Mouse (Mus musculus) spleen, embryonic (tissue): ENCODE data around the gene Rusc2.

ENCODE experiments used
- CTCF ChIA-PET: fragments of 350-600 bp; sonication (Branson Sonifier 250); formaldehyde crosslinking; loops from one replicate; lab custom pipeline; 2022; lab: Charles Lee

The Rusc2 gene

GRCm38 (mm10) chr4:43384541-43384940 lies 2.8 kb downstream of the Rusc2 start:
- CTCF ChIA-PET, result no interaction called here

GRCm38 (mm10) chr4:43386932-43387331 lies 5.2 kb downstream of the Rusc2 start:
- CTCF ChIA-PET, result no interaction called here

DNA sequence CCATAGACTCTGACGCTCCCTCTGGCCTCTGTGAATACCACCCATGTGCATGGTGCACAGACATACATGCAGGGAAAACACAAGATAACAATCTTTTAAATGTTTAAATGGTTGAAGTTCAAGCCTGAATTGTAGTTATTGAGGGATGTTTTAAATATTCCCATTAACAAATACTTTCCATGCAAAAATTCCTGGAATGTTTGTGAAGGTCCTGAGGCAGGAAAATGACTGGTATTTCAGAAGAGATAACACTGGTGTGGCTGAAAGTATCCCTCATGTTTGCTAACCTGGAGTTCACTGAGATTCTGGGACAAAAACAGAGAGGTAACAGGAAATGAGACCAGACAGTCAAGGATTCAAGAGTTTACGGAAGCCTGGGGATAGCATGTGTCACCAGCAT lies 7.6 kb downstream of the Rusc2 start:
- CTCF ChIA-PET, result no interaction called here

DNA sequence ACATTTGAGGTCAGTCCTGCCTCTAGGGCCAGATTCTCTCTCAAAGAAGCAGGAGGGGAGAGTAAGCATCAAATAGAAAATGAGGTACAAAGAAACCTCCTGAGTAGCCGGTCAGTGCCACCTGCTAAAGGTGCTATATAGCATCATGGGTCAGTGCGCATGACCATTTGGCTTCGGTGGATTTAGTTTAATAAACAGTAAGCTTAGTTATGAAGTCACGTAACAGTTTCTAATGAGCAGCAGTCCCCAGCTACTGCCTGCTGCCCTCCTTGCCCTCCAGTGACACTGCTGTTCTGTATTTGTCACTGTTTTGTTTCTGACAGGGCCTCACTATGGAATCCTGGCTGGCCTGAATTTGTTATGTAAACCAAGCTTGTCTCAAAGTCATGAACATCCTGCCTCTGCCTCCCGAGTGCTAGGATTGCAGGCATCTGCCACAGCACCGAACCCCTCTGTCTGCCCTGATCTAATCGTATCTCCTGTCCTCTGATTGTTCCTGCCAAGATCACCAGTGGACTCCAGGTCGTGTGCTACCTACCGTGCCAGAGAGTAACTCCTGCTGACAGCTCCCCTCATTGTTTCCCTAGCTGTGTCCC lies 8.2 kb downstream of the Rusc2 start:
- CTCF ChIA-PET, result no interaction called here

DNA sequence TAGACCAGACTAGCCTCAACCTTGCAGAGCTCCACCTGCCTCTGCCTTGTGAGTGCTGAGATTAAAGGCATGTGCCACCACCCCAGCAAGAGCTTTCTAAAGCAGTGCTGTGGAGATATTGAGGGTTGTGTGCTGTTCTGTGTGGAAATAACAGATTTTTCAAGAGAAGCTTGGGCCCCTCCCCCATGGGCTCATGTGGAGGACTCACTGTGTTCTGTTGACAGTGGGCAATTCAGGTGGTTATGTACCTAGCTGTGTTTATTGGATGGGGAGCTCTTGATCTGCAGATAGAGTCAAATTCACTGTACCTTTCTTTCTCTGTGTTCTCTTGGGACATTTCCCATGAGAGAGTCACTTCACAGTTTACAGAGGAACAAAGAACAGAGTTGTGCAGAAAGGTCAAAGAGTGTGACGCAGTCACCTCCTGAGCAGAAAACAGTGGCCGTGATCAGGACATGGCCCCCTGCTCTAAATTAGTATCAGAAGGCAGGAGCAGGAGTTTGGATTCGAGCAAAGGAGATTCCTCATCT lies 9.8 kb downstream of the Rusc2 start:
- CTCF ChIA-PET, result no interaction called here

DNA sequence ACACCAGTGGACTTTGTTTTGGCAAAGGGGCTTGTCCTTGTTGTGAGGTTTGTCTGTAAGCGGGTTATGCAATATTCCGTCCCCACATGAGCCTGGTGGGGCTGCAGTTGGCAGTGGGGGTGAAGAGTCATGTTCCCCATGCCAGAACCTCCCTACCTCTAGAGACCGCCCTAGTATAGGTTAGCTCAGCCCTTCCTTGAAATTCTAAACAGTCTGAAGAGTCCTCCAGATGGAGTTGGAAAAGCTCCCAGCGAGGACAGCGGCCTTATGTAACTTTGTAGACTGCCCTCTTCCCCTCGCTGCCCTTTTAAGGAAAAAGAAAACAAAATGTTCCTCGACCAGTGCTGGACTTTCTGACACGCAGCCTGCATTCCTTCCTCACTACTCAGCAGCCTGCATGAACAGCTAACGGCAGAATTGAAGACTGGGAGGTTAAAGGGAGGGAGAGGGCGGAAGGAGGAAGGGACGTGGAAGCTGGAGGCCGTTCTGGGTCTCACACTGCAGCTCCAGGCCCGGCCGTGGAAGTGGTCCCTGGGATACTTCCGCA lies 12.6 kb downstream of the Rusc2 start:
- CTCF ChIA-PET, result no interaction called here

- CTCF ChIA-PET, result no interaction called here
Measured at GRCm38 (mm10) chr4:43395147-43395546, 13.4 kb downstream of the Rusc2 start.

DNA sequence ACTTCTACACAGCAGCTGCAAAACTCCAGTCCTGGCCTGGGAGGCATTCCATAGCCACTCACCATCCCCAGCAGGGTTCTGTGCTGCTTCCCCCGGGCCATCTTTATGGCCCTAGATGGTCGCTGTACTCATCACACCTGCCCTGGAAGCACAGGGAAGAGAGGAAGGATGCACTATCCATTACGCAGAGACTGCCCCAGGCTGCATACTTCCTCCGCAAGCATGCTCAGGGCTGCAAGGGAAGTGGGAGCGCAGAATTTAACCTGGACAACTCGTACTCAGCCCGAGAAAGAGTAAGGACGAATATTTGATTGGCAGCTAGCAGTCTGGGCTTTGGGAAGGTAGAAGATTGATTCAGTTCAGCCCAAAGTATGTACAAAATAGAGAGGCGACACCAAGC lies 14.1 kb downstream of the Rusc2 start:
- CTCF ChIA-PET, result no interaction called here

- CTCF ChIA-PET, result no interaction called here
Measured at GRCm38 (mm10) chr4:43396381-43396780, 14.6 kb downstream of the Rusc2 start.

DNA sequence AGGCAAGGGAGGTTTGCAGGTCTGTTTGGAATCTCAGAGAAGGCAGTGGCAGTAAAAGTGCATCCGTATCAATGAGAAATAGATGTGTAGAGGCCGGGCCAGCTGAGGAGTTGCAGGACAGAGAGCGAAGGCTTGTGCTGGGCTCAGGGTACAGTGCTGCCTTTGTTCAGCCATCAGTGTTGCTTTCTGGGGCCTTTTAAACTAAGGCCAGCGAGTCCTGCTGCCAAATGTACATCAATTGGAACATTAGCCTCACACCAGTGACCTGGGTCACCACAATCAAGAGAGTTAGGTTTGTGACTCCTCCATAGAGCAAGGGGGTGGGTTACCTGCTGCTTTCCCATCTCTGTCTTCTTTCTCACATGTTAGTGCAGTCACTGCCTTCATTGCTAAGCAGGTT lies 16.2 kb downstream of the Rusc2 start:
- CTCF ChIA-PET, result no interaction called here

- CTCF ChIA-PET, result no interaction called here
Measured at GRCm38 (mm10) chr4:43398829-43399331, 17.1 kb downstream of the Rusc2 start.

DNA sequence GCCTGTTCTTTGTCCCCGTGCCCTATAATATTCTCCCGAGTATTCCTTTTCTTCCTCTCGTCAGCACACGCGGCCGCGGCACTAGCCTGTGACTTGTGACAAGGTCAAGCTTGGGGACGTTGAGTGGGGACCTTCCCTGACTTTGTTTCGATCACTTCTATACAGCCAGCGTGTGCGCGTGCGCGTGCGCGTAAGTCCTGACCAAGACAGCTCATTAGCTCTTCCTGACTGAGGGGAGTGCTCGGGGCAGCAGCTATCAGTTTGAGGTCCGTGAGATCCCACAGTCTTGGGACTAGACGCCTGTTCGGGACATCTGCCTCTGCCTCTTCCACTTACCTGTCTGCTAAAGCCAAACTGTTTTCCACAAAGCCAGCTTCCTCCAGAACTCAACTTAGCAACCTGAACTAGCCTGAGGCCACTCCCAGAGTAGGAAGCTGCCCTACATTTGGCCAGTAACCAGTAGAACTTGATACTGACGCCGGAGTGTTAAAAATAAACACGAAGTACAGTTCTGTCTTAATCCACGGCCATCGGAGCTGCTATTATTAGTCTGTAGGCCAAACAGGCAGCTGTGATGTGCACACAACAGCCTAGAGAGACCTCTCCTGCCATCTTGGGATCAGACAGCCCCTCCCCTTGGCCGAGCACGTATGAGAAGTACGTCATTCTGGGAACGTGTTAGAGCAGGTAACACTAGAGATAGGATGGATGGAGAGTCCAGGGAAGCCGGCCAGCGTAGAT lies 17.8 kb downstream of the Rusc2 start:
- CTCF ChIA-PET, result no interaction called here

DNA sequence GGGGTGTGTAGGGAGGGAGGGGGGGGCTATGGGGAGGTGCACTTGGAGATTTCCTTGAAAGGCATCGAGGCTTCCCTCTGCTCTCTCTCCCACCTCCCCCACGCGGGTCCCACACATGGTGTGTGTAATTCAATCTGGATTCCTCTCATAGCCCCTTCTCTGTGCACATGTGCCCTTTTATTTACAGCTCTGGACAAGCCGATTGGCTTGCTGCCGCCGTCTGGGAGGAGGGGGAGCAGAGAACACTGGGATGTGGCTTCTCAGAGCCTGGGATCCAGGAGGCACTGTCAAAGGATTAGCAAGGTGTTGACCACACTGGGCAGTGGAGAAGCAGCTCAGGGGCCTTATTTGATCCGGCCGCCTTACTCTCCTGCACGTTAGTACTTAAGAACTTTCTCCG lies 19.2 kb downstream of the Rusc2 start:
- CTCF ChIA-PET, result no interaction called here

- CTCF ChIA-PET, result no interaction called here
Measured at GRCm38 (mm10) chr4:43401486-43401885, 19.7 kb downstream of the Rusc2 start.

DNA sequence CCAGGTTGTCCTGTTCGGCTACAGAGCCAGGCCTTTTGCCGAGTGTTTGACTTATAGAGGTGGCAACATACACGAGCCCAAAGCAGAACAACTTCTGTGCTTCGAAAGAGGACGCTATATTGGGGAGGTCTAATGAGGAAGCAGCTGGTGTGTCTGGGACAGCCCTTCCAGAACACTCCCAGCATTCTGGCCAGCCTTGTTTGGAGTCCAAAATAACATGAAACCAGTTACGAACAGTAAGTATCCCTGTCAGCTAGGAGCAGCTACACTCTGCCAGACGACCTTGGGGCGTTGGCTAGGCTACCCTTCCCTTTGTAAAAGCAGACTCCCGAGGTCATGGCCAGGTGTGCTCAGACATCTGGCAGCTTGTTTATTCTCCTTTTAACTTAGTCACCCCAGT lies 20.4 kb downstream of the Rusc2 start:
- CTCF ChIA-PET, result no interaction called here

- CTCF ChIA-PET, result no interaction called here
Measured at GRCm38 (mm10) chr4:43404697-43405096, 22.9 kb downstream of the Rusc2 start.

DNA sequence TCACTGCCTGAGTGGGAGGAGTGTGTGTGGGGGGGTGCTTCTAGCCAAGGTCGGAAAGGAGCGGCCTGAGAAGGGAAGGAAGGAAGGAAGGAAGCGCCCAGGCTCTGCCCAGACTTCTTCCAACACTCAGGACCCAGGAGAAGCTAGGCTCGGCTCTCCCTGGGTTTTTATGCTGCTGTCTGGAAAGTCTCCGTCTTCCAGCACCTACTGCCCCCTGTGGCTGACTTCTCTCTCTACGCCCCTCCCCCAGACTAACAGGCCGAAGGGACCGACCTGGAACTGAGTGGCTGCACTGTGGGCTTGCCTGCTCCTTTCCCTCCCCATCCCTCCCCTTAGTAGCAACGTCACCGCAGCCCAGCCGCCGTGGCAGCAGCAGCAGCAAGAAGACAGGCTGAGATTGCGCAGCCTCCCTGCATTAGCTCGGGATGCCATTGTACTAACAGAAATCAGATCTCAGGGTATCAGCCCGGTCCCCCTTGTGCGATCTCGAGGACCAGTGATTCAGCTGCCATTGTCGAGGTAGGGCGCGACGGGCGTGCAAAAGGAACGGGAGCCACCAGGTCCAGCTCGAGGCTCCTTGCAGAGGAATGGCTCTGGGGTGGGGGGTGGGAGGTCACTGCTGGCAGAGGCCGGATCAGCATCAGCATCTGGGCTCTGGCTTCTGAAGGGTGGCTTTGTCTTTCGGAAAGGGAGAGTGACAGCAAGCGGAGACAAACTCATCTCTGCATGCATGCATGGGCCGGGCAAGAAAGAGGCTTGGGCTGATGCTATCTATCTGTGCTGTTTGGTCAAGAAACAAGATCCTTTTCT lies 24.6 kb downstream of the Rusc2 start:
- CTCF ChIA-PET, result no interaction called here

- CTCF ChIA-PET, result no interaction called here
Measured at GRCm38 (mm10) chr4:43407071-43407920, 25.5 kb downstream of the Rusc2 start.

- CTCF ChIA-PET, result no interaction called here
Measured at GRCm38 (mm10) chr4:43414761-43415160, 33.0 kb downstream of the Rusc2 start.

DNA sequence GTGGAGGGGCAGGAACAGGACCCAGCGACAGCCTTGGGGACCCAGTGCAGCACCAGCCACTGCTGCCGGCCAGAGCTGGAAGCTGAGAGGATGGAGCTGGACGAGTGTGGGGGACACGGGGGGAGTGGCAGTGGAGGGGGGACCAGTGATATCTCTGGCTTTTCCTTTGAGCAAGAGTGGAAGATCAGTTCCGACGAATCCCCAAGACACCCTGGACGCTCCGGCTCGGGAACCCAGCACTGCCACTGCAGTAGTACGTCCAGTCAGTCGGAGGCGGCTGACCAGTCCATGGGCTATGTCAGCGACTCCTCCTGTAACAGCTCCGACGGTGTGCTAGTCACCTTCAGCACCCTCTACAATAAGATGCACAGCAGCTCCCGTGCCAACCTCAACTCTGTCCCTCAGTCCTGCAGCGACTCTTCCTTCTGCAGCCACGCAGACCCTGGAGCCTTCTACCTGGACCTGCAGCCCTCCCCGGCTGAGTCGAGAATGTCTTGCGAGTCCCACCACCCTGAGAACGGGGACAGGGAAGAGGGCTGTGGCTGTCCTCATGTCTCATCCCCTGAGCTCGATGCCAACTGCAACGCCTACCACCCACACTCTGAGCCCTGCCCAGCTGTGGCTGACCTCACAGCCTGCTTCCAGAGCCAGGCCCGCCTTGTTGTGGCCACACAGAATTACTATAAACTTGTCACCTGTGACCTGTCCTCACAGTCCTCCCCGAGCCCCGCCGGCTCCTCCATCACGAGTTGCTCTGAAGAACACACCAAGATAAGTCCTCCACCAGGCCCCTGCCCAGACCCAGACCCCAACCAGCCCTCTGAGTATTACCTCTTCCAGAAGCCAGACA lies 33.7 kb downstream of the Rusc2 start:
- CTCF ChIA-PET, result no interaction called here
